Mouse (Mus musculus): ENCODE data around the gene Fzd10.

Gene Fzd10

DNA sequence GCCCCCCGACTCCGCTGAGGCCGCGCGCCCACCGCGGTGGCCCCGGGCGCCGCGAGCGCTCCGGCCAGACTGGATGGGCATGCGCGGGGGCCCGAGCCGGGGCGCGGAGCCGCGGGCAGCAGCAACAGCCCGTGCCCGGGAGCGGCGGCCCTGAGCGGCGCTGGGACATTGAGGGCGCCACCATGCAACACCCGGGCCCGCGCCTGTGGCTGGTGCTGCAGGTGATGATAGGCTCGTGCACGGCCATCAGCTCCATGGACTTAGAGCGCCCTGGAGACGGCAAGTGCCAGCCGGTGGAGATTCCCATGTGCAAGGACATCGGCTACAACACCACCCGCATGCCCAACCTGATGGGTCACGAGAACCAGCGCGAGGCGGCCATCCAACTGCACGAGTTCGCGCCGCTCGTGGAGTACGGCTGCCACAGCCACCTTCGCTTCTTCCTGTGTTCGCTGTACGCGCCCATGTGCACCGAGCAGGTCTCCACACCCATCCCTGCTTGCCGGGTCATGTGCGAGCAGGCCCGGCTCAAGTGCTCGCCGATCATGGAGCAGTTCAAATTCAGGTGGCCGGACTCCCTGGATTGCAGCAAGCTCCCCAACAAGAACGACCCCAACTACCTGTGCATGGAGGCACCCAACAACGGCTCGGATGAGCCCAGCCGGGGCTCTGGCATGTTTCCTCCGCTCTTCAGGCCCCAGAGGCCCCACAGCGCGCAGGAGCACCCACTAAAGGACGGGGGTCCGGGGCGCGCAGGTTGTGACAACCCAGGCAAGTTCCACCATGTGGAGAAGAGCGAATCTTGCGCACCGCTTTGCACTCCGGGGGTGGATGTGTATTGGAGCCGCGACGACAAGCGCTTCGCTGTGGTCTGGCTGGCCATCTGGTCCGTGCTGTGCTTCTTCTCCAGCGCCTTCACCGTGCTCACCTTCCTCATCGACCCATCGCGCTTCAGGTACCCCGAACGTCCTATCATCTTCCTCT is 684 bp downstream of the Fzd10 start:
- peak in 1 of 2 experiments; percentile 14 for DNase-seq (ENCODE audit: low spot score in 2 of 2)

- no peak for DNase-seq (ENCODE audit: low spot score in 2 of 2)
Observed at GRCm38 (mm10) chr5:128603693-128604092, 3.0 kb downstream of the Fzd10 start.

DNA sequence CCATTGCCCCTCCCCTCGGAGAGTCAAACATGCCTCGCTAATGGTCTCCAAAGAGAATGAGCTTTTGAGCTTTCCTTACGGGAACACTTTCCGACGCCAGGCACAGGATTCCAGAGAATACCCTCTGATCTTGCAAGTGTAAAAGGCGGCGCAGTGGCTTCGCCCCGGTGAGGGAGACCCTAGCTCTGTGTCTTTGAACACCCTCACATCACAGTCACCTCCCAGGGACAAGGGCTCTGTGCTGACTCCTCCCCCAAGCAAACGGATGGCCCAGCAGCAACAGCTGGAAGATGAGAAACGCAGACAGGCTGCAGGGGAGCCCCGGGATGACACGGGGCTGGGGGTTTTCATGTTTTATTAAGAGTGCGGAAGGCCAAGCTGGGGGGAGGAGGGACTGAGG is 6.0 kb downstream of the Fzd10 start:
- DNase-seq (ENCODE audit: low spot score in 2 of 2) = no peak

GRCm38 (mm10) chr5:128609091-128609490 is 8.4 kb downstream of the Fzd10 start:
- no peak for DNase-seq (ENCODE audit: low spot score in 2 of 2)

GRCm38 (mm10) chr5:128617621-128618020 is 17.0 kb downstream of the Fzd10 start:
- peak in 1 of 2 experiments; percentile 34 for DNase-seq (ENCODE audit: low spot score in 2 of 2)

- no peak for DNase-seq (ENCODE audit: low spot score in 2 of 2)
Observed at GRCm38 (mm10) chr5:128619987-128620386, 19.3 kb downstream of the Fzd10 start.

GRCm38 (mm10) chr5:128620408-128620807 is 19.8 kb downstream of the Fzd10 start:
- DNase-seq (ENCODE audit: low spot score in 2 of 2) = no peak

GRCm38 (mm10) chr5:128627763-128628162 is 27.1 kb downstream of the Fzd10 start:
- DNase-seq (ENCODE audit: low spot score in 2 of 2) = no peak

DNA sequence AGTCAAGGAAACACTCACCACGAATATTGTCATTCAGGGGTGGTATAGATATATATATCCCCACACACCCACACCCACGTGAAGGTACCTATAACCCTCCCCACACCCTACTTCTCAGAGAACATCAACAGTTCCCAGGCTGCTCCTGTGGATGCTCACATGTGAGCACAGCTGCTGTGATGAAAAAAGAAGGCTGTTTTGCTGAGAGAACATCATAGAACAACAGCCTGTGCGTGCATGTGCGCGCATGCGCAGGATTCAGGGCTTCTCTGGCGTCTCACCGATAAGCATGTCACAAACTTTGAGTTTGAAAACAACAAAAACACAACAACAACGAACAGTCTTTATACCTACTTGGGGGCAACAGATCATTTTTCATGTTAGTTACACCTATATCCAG is 36.0 kb downstream of the Fzd10 start:
- no peak for DNase-seq (ENCODE audit: low spot score in 2 of 2)

- DNase-seq (ENCODE audit: low spot score in 2 of 2) = no peak
Observed at GRCm38 (mm10) chr5:128637071-128638015, 36.7 kb downstream of the Fzd10 start.

GRCm38 (mm10) chr5:128638716-128639115 is 38.1 kb downstream of the Fzd10 start:
- no peak for DNase-seq (ENCODE audit: low spot score in 2 of 2)

DNA sequence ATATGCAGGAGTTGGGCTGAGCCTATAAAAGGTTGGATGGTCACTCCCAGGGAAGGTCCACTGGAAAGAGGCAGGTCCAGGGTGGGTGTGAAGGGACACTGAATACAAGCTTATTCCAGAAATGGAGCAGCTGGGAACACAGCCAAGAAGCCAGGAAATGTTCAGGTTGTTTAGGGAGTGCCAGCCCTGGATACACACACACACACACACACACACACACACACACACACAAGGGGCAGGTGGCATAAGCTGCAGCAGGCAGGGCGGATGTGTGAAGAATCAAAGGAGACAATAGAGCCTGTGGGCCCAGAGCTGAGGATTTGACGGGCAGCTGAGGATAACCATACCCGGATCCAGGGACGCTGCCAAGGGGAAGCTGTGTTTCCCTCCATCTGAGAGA is 42.4 kb downstream of the Fzd10 start:
- DNase-seq (ENCODE audit: low spot score in 2 of 2) = no peak

- DNase-seq (ENCODE audit: low spot score in 2 of 2) = no peak
Observed at GRCm38 (mm10) chr5:128645720-128646119, 45.1 kb downstream of the Fzd10 start.

DNA sequence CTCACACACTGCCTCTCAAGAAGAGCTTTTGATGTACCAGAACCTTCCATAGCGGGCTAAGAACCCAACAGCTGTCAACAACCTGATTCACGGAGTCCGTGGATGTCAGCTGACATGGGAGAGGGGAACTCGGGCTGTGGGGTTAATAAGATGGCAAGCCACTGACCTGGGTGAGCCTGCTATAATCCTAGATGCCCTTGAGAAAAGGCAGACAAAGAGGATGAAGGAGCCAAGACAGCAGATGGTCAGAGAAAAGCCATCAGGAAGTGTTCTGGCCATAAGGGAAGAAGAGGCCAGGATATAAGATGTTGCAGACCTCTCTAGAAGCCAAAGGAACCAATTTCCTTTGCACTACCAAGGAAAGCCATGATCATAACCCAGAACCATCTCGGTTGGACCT is 45.6 kb downstream of the Fzd10 start:
- no peak for DNase-seq (ENCODE audit: low spot score in 2 of 2)

DNA sequence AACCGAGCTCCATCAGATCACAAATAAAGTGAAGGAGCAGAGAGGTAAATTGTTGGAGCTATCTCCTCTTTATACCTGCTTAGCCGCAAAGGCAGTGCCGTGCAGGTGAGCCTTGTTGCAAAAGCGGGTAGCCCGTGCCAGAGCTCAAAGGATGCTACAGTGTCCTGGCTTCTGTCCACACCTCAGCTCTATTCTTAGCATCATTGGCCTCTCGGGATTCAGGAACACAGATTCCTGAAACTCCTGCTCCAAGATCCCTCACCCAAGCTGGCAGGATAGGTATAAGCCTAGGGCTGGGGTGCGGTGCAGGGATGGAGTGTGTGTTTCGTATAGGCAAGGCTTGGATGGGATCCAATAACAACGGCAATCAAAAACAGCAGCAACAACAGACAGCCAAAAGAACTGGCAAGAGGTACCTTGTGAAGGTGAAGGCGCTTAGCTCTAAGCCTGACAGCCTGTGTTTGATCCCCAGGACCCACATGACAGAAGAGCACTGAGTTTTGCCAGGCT is 46.6 kb downstream of the Fzd10 start:
- DNase-seq (ENCODE audit: low spot score in 2 of 2) = no peak

GRCm38 (mm10) chr5:128649336-128649897 is 48.8 kb downstream of the Fzd10 start:
- no peak for DNase-seq (ENCODE audit: low spot score in 2 of 2)

Data from frontal cortex, postnatal 10 days (tissue).